Mouse (Mus musculus): Measurements from ENCODE around the gene Chst11. TPM values are rescaled to one million over a fixed set of nuclear protein-coding genes. Genes with fewer than 3 reads are reported as not detected.

The Chst11 gene
- total RNA-seq, 2 experiments from 2014 or later, result 1.3 to 3.3 TPM

DNA sequence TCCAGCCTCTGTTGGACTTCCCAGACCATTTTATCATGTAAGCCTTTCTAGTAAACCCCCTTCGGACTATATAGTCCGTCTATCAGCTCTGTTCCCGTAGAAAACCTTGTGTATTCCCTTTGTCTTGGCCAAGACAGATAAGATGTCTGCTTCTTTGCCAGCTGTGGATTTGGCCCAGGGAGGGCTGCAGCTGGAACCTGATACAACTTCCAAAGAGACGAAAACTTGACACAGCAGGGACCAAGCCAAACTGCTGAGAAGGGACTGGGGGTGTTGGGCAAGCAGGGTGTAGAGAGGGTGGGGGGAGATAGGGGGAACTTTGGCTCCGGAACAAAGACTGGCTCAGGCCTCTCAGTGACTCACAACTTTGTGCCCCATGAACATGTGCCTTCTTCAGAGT lies 232.0 kb downstream of the Chst11 start:
- DNase-seq, result no peak

DNA sequence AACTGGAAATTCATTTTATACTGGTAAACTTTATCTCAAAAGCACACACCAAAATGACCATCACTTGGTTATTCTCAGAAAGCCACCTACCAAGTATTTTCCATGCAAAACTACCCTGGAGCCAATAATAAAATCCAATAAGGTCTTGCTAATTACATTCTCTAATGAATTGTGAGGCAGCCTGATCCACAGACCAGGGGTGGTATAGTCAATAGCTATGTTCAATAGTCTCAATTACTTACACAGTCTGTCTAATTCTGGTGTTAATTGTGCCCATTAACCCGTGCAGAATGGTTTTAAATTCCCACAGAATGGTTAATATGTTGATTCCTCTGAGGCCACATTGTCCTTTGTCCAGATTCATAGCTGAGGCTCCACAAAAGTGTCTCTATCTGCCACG lies 233.5 kb downstream of the Chst11 start:
- no peak for DNase-seq

DNA sequence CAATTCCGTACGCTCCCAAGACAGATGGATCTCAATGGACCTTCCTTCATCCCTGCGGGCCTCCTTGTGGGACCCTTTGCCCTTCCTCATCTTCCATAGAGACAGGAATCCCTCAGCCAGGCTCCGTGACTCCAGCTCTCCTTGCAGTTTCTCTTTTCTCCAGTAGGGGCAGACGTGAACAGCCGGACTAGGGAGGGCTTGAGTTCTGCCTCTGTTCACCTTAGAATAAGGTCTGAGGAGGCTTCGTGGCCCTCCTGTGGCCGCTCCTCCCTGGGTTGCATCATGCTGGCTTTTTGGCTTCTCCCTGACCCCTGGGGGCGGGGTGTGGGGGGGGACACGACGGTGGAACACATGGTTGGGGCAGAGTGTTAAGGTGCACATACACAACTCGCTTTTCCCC lies 234.4 kb downstream of the Chst11 start:
- DNase-seq, result peak; percentile 51

DNA sequence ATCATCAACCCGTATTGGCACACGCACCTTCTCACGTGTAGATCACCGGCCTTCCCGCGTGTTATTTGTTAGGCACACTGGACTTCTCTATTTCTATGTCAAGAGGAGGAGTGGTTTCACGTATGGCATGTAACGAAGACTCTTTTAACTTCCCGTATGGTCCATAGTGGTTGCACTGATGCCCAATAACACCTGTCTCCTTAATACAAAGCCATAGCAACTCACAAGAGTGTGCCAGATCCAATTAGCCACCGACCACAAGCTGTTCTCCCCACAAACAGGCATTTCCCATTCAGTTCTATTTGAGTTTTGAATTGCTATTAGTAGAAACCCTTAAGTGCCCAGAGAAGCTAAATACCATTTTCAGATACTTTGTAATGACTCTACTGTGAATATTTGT lies 234.9 kb downstream of the Chst11 start:
- DNase-seq, result no peak

DNA sequence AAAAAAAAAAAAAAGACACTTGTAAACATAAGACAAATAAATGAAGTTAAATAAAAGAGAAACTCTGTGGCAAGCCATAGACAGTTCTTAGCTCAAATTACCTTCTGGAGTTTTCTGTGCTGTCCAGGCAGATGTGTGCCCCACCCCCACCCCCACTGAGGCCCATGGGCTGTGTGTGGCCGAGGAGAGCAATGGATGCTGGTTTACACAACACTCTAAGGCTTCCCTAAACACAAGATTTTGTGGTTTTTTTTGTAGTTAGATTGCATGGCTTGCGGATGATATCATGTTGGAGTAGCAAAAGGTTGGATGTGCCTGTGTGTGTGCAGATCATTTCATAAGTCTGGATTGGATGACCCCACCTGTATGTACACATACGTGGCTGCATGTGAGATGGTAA lies 235.5 kb downstream of the Chst11 start:
- no peak for DNase-seq

DNA sequence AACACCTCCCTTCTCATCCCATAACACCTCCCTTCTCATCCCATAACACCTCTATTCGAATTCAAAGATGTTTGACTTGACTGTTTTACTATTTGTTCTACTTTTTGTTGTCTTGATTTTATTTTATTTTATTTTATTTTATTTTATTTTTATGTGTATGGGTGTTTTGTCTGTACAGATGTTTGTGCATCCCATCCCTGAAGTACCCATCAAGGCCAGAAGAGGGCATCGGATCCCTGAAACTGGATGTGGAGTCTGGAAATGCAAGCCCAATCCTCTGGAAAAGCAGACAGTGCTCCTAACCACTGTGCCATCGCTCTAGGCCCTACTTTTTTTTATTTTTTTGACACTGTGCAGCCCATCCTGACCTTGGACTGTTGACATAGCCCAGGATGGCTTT lies 239.7 kb downstream of the Chst11 start:
- peak; percentile 23 for DNase-seq

DNA sequence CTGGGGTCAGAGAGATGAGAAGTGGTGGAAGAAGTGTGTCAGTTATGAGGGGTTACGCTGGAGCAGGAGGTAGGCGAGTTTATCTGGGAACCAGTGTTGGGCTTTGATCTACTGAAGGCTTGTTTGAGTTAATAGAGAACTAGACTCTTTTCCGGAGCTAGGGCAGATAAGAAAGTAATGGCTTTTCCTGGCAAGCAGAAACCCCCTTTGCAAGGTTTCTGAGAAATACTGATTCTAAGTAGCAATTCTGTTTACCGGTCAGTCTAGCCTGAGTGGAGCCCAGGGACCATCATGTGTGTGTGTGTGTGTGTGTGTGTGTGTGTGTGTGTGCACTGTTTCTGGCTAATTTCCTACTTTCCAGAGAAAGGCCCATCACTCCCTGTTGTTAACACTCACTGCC lies 243.3 kb downstream of the Chst11 start:
- no peak for DNase-seq

DNA sequence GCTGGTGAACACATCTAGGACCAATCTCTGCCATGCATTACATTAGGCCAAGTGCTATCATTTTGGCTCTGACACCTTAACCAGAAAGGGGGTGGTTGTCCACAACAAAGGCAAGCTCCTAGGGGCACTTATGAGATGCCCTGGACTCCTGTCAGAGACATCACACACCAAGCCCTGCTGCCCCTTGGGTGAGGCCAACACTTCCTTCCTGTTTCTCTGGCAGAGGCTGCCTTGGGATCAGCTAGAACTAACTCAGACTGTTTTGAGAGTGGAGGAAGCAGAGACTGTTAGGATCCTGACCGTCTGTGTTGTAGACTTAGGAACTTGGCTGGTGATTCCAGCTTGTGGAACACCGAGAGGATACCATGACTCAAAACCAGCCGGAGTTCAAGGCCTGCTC lies 248.7 kb downstream of the Chst11 start:
- DNase-seq, result no peak

DNA sequence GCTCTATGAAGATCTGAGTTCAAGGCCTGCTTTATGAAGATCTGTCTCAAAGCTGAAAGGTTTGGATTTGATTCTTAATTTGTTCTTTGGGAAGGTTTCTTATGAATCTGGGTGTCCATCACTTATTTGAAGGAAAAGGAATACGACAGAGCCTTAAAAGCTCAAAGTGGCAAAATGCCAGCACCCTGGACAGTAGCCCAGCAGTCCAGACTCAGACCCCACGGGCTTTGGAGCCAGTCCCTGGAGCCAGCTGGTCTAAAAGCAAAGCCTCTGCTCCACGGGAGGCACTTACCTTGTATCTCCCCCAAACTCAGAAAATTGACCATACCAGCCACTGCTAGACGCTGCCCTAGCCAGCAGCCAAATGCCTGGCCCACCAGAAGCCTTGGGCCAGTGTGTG lies 249.1 kb downstream of the Chst11 start:
- no peak for DNase-seq

DNA sequence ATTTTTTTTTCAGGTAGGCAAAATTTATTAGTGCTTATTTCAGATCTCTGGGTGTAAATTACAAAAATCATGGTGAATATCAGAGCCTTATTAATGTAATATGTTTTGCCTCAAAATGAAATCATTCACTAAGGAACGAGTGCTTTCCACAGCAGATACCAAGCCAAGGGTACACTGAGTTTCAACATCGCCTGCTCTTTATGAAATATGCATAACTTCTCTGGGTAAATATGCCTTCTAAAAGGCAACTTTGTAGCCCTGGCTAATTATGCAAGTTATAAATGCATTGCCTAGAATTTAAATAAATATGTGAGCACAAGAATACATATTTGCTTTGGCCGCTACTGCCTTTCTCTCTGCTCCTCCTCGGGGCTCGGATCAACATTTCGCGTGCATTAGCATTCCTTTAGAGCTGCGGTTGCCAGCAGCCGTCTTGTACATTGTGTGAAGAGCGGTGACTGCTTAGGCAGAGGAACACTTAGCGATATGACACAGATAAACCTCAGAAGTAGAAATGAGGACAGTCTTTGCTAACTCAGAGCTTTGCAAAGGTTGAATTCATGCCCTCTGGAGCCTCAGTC lies 256.9 kb downstream of the Chst11 start:
- no peak for DNase-seq

DNA sequence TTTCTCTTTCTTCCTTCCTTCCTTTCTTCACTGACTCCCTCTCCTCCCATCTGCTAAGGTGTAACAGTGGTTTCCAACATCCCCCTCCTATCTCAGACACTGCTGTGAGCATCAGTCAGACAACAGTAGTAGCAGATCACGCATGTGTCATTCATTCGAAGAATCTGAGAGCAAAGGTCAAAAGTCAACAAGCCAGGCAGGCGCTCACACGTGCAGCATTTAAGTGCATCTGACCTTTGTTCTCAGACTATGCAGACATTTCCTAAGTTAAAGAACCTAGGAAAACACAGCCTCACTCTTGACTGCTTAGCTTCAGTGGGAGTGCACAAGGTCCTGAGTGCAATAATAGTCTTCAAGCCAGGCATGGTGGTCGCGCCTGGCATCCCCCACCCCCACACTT lies 258.8 kb downstream of the Chst11 start:
- no peak for DNase-seq

Other genes starting within 250 kb of the Chst11 start
- gene Nfyb, start 221.4 kb upstream of the Chst11 start, total RNA-seq (2021), result 10 to 100 TPM; 38.9 to 40.5 TPM
- 10 to 100 TPM; 30.6 to 35.2 TPM for gene Txnrd1, start 151.5 kb upstream of the Chst11 start, total RNA-seq (2021)
- 1 to 10 TPM in 1 of 2 experiments, under 1 TPM in 1; 0.78 to 2.3 TPM for gene Eid3, start 118.9 kb upstream of the Chst11 start, total RNA-seq (2021)

Data from gastrocnemius, postnatal 10 days (tissue).